Mouse (Mus musculus) cerebellum, postnatal 10 days (tissue): ENCODE results near the gene Olfr1184.
"Not testable (repeated sequence)": the region's sequence is repeated elsewhere in the genome, so short reads cannot be mapped to it uniquely, and the experiment has no call there.

Source experiments
- DNase-seq, 2 experiments: peaks; one replicate each; pipeline ENCODE4 v3.0.0; 2021; ENCODE audit warnings: mixed read lengths in 2 of 2

The Olfr1184 gene

DNA sequence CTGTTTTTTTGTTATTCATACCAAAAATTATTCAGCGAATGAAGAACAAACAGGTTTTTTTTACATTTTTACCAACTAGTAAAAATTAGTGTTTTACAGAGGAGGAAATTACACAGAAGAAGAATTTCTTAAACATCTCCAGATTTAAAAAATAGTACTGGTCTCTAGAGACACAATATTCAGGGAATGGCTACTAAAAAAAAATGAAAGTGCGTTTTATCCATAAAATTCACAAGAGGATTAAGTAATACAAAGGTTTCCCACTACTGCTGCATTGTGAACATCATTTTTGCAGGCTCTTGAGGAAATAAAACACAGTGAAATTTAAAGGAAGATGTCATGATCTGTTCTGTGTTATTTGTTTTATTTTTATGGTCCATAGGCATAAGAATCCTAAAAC, at the start of gene Olfr1184:
Gene Olfr1184, plus strand, starts transcription at position 301 of the 400 bp plus-strand sequence.
- no peak for DNase-seq

DNA sequence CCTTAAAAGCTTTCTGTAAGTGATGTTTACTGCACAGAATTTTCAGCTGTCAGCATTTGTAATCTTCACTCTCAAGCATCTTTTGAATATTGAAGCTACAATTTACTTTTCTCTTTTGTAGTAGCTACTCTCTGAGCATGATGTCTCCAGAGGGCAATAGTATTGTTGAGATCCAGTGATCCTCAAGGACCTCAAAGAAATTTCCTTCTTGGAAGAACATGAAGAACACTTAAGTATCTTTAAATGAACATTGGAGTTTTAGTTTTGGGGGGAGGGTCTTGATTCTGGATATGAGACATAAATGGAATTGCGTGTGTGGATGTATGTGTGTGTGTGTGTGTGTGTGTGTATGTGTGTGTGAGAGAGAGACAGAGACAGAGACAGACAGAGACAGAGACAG, 34.4 kb upstream of the Olfr1184 start, which contains the start of gene Gm13757:
Gene Gm13757, minus strand, starts transcription at position 101 of the 400 bp plus-strand sequence.
- DNase-seq, result no peak

DNA sequence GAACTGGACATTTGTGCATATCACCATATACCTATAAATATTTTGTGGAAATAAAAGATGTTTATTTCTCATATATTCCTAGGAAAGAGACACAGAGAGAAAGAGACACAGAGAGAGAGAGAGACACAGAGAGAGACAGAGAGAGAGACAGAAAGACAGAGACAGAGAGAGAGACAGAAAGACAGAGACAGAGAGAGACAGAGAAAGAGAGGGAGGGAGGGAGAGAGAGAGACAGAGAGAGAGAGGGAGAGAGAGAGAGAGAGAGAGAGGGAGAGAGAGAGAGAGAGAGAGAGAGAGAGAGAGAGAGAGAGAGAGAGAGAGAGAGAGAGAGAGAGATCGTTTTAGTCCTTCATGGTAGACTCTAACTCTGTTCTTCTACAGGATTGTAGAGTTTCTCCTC, 28.8 kb upstream of the Olfr1184 start, which contains the start of gene Olfr1183:
Gene Olfr1183, plus strand, starts transcription at position 301 of the 400 bp plus-strand sequence.
- DNase-seq, result not testable (repeated sequence)

DNA sequence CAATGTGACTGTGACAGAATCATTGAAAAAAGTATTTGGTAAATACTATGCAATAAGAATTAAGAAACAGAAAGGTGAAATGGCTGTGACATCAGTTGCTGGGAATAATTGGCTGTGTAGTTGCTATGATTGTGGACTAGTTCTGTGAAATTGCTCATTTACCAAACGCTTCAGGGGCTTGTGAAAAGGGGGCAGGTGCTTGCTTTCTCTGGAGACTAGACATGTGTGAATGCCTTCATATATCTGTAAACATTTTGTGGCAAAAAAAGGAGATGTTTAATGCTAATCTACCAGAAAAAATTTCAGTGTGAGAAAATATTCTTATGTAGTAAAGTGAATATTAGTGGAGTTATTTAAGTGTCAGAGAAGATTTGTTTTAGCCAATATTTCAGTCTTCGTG, 9.6 kb downstream of the Olfr1184 start, which contains the start of gene Olfr1185-ps1:
Gene Olfr1185-ps1, plus strand, starts transcription at position 301 of the 400 bp plus-strand sequence.
- no peak for DNase-seq

DNA sequence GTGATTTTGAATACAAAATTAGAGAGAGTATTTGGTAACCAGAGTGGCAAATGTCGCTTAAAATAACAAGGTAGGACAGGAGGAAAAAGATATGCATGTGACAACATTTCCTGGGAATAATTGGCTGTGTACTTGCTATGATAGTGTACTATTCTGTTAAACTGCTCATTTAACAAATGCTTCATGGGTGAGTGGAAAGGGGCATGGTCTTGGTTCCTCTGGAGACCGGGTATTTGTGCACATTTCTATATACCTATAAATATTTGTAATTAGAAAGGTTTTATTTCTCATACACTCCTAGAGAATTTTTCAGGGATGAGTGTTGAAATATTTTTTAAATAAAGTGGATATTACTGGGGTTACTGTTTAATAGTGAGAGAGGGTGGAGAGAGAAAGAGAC, 34.9 kb downstream of the Olfr1184 start, which contains the start of gene Olfr1186:
Gene Olfr1186, plus strand, starts transcription at position 301 of the 400 bp plus-strand sequence.
- DNase-seq, result no peak

DNA sequence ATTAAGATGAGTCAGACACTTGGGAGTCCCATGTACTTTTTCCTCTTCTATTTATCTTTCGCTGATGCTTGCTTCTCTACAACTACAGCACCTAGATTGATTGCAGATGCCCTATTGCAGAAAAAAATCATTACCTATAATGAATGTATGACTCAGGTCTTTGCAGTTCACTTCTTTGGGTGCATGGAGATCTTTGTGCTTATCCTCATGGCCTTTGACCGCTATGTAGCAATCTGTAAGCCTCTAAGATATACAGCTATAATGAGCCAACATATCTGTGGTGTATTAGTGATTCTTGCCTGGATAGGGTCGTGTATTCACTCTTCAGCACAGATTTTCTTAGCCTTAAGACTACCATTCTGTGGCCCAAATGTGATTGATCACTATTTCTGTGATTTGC, 42.3 kb downstream of the Olfr1184 start:
- no peak for DNase-seq
